Mouse (Mus musculus) forebrain, embryonic 11.5 days (tissue): Measurements from ENCODE around the gene Psen2. TPM values are rescaled to one million over a fixed set of nuclear protein-coding genes. Genes with fewer than 3 reads are reported as not detected.

Experiments
- polyA plus RNA-seq: library from polyadenylated mRNA; unstranded; fragments of >200 nt; fragmentation: Nextera tagmentation; extraction: Ambion mirVana; gene quantifications from 2 replicates; pipeline ENCODE4 v1.2.1, GENCODE M21; 2014

Gene Psen2
- polyA plus RNA-seq, 1 experiment from 2014 or later: 5.7 TPM

Other genes with a start within 250 kb of the Psen2 start
- gene Coq8a, start 63.8 kb downstream of the Psen2 start, polyA plus RNA-seq: 1.4 and 1.5 TPM in 2 replicates
- 3.0 and 3.2 TPM in 2 replicates for gene Itpkb, start 67.0 kb upstream of the Psen2 start, polyA plus RNA-seq
- 0.55 and 1.1 TPM in 2 replicates for gene Stum, start 220.1 kb upstream of the Psen2 start, polyA plus RNA-seq